Mouse (Mus musculus): ENCODE results near the gene Rnft2.

The Rnft2 gene

DNA sequence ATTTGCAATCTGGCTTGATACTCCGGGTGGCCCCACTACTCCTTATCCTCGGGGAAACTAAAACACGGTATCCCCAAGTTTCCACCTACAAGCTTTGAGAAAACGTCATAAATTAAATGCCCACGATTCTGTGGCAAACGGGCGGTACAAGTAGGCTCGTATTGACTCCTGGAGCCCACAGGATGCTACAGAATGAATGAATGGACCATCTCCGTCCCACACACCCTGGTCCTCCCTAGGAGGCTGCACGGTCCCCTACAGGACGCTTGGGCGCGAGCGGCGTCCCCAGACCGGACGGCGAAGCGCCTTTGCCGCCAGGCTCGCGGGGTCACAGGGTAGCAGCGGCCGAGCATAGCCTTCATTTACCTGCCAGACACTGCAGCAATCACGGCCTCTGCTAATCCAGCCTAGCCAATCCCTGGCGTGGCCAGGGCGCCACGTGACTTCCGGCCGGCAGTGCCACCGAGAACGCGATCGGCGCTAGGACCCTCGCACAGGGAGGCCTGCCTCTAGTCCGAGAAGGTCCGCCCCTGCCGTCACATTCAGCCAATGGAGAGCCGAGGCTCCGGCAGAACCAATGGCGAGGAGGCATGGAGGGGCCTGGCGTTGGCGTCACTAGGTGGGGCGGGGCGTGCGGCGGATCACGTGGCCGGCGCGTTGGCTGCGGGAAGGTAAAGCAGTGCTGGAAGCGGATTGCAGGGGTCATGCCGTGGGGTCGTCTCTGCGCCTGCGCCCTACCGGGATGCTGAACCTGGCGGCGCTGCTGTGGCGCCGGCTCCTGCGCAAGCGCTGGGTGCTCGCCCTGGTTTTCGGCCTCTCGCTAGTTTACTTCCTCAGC, at the start of gene Rnft2, which contains the start of gene 2410131K14Rik:
Gene Rnft2 (minus strand): TSS at position 511 of the 838 bp plus-strand sequence.
Gene 2410131K14Rik (plus strand): TSS at position 622 of the 838 bp plus-strand sequence.
- peak; percentile 82 for DNase-seq (ENCODE audit: low read depth, low spot score)

DNA sequence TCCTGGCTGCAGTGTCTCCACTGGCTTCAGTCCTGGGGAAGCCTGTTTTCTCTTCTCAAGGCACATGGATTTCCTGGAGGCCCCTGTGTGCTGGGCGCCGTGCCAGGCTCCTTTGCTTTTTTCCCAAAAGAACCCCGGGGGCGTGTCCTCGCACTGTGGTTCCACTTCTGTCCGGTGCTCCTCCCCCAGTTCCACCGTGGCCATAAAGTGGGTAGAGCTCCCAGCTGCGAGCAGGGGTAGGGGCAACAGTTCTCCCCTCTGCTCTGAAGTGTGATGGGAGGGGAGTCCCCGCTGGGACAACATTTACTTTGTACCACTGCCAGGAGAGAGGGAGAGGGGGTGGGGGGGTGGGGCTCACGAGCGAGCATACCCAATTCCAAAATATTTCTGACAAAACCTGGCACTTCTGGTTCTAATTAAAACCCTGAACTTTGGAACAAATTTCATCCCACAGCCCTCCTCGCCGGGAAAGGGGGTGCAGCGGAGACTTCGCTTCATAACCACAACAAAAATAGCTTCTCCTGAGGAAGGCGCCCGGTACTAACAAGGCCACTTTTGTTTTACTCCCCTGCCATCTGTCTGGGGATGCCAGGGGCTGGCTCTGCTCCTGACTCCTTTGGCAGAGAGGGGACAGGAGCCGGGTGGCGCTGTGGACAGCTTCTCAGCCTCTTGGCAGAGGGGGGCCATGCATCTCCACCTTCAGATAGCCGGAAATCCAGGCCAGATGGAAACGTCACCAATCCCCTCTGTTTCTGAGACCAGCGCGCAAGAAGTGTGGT, 49.4 kb upstream of the Rnft2 start:
- DNase-seq (ENCODE audit: low read depth, low spot score), result no peak

DNA sequence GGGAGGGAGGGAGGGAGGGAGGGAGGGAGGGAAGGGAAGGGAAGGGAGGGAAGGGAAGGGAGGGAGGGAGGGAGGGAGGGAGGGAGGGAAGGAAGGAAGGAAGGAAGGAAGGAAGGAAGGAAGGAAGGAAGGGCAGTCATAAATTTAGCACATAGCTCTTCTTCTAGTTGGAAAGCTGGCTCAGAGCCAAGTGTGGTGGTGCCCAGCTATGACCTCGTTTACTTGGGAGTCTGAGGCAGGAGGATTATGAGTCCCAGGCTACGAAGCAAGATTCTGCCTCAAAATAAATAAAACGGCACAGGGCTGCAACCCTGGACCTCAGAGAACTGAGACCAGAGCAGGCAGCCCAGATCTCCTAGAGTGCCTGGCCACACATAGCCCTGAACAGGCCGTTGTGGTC, 47.6 kb upstream of the Rnft2 start:
- DNase-seq (ENCODE audit: low read depth, low spot score), result no peak

DNA sequence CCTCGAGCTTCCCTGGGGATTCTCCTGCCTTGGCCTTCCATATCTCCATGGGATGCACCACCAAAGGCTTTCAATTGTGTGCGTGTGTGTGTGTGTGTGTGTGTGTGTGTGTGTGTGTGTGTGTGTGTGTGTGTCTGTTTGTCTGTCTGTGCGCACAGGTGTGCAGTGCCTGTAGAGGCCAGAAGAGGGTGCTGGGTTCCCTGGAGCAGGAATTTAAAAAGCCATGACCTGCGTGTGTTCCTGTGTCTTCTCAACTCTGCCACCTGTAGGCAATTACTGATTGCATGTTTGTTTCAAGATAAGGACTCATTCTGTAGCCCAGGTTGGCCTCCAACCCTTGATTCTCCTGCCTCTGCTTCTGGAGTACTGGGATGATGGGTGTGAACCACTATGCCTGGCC, 46.5 kb upstream of the Rnft2 start:
- no peak for DNase-seq (ENCODE audit: low read depth, low spot score)

DNA sequence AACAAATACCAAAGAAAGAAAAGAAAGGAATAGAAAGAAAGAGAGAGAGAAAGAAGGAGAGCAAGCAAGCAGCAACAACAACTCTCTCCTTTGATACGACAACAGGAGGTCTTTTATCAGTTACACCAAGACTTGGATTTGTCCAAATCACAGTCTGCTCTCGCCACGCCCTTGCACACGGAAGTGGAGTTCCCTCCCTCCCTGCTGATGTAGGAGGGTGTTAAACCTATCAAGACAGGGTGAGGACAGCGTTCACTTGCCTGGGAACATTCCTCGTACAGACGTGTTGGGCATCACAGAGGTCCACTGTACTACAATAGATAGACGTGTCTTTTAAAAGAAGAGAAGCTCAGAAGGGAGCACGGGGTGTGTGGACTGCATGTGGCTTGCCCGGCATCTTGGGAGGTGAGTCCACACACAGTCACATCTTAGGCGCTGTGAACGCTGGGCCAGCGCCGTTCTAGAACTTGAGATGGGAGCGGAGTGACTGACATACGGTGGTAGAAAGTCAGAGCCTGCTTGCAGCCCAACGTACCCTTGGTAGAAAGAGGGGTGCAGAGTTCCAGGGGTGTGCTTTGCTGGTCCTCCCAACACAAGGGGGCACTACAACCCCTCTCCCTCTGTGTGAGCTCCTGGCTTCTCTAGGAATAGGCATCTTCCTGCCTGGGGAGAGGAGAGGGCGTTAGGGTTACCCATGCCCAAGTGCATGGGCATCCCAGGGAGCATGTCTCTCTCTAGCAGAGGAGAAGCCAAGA, 33.0 kb upstream of the Rnft2 start:
- no peak for DNase-seq (ENCODE audit: low read depth, low spot score)

DNA sequence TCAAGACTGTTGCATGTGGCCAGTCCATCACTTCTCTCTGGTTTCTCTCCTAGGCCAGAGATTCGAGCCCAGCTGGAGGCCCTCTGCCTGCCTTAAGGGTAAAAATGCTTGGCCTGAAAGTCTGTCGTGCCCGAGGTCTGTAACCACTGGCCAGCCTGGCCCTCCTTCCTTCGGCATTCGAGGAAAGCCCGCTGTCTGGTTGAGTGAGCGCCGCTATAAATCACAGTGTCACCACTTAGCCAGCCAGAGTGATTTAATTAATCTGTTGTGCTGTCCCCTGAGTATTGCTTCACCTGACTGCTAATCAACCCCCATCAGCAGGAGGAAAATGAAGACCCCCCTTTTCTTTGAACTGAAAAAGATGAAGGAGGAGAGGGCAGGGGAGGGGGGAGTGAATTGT, 31.8 kb upstream of the Rnft2 start:
- DNase-seq (ENCODE audit: low read depth, low spot score), result no peak

DNA sequence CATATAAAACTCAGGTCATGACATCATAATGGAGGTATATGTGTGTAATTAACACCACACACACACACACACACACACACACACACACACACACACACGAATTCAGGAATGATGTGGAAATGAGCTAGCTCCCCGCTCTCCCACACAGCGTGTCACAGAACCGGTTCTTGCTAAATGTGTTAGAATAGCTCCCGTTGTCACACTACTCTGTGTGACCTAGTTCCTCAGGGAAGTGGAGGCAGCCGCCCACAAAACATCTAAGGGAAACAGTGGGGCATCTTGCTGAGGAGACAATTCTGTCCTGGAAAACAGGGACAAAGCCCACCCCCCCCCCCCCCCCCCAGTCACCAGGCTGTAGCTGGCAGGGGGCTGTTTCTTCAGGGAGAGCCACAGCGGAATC, 31.4 kb upstream of the Rnft2 start:
- DNase-seq (ENCODE audit: low read depth, low spot score), result no peak

DNA sequence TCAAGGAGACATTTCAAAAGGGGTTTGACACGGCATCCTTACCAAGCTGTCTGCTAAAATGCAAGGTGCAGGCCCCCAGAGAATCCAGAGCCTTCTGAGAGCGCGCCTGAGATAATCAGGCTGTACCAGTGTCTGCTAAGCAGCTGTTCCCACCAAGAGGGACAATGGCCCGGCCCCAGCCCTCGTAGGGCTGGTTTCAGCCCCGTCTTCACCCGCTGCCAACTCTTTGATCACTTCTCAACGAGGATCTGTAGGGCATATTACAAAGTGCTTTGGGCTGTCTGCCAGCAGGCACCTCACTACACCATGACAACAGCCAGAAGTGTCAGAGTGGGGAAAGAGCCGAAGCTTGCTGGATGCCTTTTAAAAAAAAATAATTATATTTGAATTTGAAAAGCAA, 29.6 kb upstream of the Rnft2 start:
- DNase-seq (ENCODE audit: low read depth, low spot score), result no peak

DNA sequence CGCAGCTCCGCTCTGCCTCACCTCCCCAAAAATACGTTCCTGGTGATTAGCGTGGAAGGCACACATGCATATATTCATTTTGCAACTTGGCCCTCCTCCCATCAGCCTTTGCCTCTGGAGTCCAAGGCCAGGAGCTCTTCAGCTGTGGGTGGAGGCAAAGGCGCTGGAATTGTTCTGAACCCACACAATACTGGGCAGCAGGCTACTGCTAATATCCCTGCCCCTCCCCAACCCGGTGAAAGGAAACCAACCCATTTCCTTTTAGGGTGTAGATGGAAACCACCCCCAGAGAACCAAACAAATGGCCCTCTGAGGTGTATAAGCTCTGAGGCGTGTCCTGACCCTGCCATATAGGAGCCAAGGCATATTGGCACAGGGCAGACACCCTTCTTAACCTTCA, 28.5 kb upstream of the Rnft2 start:
- DNase-seq (ENCODE audit: low read depth, low spot score), result no peak

DNA sequence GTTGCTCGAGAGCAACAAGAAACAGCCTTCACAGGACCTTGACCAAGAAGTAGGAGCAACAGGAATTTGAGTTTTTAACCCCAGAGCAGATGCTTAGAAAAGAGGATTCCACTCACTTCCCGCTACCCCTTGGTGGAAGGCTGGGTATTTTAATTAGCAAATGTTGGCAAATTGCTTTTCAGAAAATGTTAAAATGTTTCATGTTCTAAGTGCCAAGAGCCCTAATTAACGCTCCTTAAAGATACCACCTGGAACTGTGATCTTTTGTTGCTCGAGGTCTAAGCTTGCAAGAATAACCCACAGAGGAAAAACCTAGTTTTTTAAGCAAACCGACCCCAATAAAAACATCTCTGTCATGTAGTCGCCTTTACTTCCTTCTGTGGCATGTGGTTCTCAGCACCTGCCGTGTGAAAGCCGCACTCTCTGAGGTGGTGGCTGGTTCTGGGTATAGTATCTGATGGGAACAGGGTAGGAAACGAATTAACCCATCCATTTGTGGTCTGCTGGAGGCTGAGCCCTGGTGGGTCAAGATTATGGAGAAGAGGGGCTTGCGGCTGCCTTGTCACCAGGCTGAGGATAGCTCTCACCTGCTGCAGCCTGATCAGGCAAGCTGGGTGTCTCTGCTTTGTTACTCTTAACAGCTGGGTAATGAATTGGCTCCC, 26.7 kb upstream of the Rnft2 start:
- DNase-seq (ENCODE audit: low read depth, low spot score), result no peak

DNA sequence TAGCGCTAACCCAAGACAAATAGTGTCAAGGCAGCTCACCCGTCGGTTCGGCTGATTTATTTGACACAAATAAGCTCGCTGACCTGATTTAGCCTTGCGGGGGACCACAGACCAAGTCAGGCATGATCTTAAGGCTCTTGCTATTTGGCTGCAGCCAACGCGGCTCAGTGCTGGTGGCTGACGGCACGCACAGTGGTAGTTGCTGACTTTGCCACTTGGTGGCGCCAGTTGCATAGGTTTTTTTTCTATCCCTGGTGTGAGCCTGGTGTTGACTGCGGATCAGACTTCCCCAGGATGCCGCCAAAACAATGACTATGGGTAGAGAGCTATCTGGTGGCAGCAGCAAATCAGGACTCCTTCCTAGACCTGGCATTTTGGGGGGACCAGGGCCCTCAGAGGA, 24.1 kb upstream of the Rnft2 start:
- DNase-seq (ENCODE audit: low read depth, low spot score), result peak; percentile 21

DNA sequence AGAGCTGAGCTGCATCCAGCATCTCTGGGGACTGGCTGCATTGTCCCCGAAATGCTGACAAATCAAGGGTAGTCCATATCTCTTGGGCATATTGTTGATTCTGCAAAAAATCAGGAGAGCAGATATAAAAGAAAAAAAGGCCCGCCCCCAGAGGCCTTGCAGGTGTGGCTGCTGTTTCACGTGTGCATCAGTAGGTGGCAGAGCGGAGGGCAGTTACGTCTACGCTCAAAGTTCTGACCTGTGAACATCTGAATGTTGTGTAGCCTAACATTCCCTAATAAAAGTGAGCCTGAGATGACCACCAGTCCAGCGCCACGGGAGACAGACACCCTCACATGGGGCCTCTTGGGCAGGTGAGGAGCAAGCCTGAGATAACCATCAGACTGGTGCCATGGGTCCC, 21.4 kb upstream of the Rnft2 start:
- no peak for DNase-seq (ENCODE audit: low read depth, low spot score)

DNA sequence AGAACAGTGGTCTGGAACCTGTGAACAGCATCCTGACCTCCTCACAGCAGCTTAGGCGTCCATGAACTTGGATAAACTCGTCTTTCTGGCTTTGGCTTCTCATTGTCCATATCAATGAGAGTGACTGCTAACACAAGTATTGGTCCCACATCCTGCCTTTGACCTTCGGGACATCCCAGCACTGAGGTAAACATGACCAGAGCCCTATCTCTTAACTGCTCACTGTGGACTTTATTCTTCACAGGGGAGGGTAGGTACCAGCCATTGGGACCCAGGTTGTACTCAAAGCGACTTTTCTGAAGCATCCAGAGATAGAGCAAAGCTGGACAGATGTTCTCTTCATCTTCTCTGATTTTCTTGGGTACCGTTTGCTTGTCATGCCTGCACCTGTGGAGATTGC, 20.4 kb upstream of the Rnft2 start:
- DNase-seq (ENCODE audit: low read depth, low spot score), result no peak

DNA sequence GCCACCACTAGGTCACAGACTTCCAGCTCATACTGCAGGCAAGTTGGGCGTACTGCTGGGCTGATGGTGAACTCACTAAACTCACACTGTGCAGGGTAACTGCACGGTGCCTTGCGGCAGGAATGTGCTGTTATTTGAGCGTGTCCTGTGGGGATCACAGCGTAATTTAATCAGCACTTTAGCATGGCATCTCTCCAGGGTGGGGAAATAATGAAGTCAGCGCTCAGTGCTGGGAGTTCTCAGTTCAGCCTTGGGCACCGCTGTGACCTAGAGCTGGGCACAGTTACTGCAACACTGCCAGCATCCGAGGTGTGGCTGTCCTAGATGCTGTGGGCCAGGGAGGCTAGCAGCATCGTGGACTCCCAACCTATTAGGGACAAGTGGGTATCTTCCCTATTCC, 19.4 kb upstream of the Rnft2 start:
- DNase-seq (ENCODE audit: low read depth, low spot score), result no peak

DNA sequence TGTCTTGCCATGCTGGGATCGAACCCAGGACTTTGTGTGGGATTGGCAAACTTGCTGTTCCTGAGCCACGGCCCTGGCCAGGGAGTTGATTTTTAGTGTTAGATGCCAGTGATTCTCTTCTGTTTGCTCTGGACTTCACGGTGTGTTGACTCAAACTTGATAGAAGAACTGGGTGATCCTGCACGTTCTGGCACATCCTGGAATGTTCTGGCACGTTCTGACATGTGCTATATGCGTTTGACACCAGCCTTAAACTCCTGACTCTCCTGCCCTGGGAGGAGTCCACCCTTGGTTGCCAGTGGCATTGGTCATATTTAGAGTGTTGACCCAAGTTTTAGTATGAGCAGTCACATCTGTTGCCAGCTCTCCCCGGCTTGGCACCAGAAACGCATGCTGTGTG, 17.5 kb upstream of the Rnft2 start:
- no peak for DNase-seq (ENCODE audit: low read depth, low spot score)

DNA sequence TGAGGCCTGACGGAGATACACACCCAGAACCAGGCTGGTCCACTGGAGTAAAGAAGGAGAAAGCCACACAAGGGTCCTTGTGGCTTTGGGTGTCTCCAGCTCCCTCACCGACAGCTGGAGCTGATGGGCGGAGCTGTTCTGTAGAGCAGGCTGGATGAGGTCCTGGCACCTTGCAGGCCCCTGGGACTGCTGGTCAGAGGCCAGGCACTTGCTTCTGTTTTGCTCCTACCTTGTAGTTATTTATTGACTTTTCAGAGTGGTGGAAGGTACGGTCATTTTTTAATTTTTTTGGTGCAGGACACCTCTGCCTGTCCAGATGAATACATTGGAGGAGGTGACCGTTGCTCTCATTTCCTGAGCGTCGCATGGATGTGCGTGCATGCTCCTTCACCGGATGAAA, 16.3 kb upstream of the Rnft2 start:
- no peak for DNase-seq (ENCODE audit: low read depth, low spot score)

DNA sequence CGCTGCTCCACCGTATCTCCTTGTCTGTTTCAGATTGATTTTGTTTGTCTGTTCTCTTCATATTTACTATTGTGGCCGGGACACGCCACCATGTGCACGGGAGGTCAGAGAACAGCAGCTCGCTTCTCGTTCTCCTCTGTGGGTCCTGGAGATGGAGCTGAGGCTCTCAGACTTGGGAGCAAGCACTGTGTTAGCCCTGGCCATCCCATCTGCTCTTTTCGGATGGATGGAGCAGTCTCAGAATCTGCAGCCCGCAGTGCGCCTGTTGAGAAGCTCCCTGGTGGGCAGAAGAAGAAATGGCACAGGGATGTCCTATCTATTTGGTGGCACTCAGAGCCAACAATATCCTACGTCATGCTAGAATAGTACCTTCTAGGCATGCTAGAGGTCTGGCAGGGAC, 15.7 kb upstream of the Rnft2 start:
- no peak for DNase-seq (ENCODE audit: low read depth, low spot score)

DNA sequence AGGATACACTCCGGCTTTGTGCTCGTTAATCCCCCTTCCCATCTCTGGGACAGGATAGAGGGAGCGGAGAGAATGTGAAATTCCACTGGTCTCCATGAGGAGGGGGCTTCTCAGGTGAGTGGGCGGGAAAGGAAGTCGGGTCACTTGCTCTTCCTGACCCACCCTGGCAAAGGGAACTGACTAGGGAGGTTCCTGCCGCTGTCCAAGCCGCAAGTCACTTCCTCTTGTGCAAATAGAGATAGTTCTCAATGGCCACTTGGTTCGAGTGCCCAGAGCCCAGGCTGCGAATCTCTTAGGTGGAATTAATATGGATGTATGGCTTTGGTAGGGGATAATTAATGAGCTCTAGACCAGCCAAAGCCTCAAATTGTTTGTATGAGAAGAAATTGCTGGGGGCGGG, 15.1 kb upstream of the Rnft2 start:
- no peak for DNase-seq (ENCODE audit: low read depth, low spot score)

DNA sequence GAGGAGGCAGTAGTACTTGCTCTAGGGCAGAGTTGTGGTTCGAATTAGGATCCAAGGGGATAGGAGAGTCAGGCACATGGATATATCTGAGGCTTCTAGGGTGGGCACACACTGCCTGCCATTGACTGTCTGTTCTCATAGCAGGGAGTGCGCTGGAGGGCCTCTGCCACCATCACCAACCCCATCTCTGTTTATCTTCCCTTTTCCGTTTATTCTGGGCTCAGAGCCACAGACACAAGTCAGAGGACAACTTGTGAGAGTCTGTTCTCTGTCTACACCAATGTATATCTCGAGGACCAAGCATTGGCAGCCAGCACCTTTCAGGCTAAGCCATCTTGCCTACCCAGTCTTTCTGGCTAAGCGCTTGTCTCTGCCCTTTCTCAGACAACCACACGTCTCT, 14.7 kb upstream of the Rnft2 start:
- DNase-seq (ENCODE audit: low read depth, low spot score), result no peak

DNA sequence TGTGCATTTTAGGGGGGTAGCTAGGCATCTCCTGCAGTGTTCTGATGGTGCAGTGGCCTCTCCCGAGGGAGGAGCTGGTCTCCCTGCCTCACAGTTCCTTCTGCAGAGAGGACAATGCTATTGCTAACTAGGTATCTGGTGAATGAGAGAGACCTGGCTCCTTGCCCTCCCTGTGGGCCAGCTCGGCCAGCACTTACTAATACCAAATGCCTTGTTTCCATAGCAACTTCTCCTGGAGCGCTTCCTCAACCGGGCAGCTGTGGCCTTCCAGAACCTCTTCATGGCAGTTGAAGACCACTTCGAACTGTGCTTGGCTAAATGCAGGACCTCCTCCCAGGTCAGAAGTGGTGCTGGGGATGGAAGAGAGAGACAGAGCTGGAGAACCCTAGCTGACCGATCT, 14.2 kb upstream of the Rnft2 start:
- DNase-seq (ENCODE audit: low read depth, low spot score), result no peak

DNA sequence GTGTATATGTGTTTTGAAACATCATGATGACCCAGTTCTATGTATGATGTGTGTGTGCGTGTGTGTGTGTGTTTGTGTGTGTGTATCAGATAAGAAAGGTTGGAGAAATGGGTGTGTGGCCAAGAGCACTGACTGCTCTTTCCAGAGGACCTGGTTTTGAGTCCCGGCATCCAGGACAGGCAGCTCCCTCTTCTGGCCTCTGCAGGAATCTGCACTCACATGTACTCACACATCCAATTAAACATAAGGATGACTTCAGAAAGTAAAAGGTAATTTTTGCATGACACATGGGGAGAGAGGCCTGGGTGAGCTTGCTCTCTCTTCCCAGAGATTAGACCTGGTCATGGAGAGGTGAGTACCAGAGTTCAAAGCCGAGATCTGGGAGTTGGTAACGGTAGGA, 12.1 kb upstream of the Rnft2 start:
- no peak for DNase-seq (ENCODE audit: low read depth, low spot score)

DNA sequence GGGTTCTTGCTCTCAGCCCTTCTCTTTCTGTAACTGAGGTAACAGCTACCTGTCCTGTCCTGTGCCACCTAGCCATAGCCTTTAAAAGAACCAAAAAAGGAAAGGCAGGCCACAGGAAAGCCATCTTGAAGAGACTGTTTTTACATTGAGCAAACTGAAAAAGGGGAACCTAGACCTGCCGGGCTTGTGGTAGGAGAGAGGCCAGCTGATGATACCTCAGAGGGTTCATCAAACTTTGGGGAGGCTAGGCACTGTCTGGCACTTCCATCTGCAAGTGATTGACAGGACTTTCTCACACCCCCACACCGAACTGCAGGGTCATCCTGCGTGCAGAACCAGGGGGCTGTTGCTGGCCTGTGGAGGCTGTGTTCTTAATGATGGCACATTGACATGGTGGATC, 8.6 kb upstream of the Rnft2 start:
- no peak for DNase-seq (ENCODE audit: low read depth, low spot score)

All from c-Kit-negative CD71-positive TER-119-positive erythroid progenitor cells, embryonic 14.5 days (primary cell).